Mouse (Mus musculus) A20 (cell line): ENCODE results near the gene Gm45753.
"Not testable (repeated sequence)": the region's sequence is repeated elsewhere in the genome, so short reads cannot be mapped to it uniquely, and the experiment has no call there.

Experiments
- DNase-seq: peaks from one replicate; pipeline ENCODE4 v3.0.0-alpha.2; 2011; ENCODE audit warnings: low read depth, low spot score

Gene Gm45753

DNA sequence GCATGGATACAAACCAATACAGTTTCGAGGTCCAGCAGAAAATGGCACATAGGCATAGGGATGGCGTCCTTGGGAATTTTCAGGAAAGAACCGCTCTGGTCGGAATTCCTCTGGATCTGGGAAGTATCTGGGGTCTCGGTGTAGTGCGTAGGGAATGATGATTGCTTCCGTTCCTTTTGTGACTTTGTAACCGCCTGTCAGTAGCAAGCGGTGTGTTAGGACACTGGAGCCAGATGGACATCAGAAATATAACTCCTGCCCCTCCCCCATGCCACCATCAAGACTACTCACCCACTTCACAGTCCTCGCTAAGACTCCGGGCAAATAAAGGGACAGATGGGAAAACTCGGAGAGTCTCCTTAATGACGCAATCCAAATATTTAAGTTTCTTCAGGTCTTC, at the start of gene Gm45753:
Gene Gm45753 (minus strand): TSS at position 101 of the 400 bp plus-strand sequence.
- no peak for DNase-seq

DNA sequence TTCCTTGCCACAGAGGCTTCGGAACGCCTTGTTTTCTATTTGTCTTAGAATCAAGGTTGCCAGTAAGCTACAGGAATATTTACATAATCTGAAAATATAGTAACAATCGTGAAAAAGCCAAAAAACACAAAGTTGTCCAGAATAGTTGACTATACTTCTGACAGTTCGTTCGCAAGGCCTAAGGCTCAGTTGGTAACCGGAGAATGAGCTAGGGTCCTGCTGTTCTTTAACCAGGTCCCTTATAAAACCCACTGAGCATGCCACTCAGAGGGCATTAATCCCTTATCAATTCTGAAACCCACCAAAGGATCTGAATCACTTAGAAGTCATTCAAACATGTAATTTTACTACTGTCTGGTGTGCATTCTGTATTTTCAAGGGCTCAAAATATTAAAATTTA, 47.5 kb upstream of the Gm45753 start:
- no peak for DNase-seq

DNA sequence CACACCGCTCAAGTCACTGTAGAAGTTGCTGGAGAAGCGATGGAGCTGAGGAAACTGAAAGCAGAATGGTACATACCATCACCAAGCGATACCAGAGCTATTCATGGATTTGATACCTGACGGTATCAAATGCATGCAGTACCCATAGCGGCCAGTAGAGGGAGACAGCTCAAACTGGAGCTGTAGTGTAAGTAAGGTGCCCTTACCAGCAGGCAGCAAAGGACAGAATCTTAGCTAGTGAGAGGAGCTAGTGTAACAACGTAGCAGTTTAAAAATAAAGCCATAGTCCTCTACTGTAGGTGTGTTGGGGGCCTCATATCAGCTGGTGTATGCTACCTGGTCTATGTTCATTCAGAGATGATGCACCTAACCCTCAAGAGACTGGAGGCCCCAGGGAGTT, 36.8 kb upstream of the Gm45753 start:
- DNase-seq, result peak; percentile 80

DNA sequence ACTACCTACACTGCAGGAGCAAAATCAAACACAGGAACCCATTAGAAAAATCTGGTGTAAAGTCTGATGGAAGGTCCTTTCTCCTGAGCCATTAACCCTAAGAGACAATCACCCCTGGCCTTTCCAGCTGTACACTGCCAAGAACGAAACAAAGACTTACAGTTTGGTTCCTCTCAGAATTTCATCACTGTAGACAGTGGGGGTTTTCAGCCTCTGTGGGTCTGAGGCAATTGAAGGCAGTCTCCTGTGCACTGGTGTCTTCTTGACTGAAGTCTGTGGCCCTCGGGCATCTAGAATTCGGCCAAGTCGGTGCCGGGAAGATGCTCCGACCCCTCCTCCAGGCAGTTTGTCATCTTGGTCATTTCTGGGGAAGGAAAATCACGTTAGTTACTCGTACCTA, 36.0 kb upstream of the Gm45753 start:
- DNase-seq, result no peak

DNA sequence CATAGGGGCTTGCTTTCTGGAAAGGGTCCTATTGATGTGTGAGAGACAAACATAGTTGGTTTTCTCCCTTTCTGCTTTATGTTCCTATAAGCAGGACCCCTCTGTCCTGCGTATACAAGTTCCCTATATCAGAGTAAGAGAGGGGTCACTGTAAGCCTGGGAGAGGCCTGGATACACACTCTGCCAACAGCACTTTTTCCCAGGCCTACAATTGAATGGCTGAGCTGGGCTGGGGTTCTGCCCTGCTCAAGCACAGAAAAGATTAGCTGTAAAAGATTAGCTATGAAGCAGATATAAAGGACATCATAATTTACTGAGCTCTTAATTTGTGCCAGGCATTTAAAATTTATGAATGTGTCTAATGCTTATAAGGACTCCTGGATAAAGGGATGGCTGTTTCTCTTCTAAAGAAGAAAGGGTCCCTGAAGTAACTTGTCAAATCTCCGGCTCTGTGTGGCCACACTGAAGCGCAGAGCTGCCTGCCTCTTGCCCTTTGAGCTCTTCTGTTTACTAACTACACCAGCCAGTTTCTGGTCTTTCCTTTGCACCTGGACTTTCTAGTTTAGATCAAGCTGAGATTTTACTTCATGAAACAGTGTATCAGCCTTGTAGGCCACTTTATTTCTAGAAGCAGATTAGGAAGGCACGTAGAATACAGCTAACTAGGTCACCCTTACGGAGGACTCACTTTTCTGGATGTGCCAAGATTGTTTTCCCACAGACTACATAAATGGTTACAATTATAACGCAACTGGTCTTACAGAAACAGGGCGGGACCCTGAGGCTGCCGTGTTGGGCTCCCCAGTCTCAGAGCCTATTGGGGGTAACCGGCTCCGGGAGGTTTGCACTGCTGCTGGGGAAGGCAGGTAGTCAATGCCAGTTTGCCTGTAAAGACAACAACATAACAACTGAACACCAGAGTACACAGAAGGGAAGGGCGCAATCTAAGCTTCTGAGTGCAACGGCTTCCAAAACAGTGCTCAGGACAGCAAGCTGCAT, 33.7 kb upstream of the Gm45753 start:
- no peak for DNase-seq

DNA sequence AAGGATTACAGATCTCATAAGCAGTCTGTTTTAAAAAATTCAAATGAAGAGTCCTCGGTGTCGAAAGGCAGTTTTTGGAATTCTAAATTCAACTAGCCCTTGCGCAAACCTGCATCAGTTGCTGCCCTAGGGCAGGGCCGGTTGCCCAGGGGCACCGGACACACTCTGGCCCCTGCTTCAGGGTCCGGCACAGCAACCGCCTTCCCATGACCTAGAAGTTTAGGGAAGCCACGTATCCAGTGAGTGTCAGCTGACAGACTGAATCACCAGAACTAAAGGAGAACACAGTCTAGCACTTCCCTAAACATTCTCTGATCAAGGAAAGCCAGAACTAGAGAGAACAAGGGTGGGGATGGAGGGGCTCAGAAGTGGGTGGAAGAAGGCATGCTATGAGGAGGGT, 25.2 kb upstream of the Gm45753 start:
- DNase-seq, result no peak

DNA sequence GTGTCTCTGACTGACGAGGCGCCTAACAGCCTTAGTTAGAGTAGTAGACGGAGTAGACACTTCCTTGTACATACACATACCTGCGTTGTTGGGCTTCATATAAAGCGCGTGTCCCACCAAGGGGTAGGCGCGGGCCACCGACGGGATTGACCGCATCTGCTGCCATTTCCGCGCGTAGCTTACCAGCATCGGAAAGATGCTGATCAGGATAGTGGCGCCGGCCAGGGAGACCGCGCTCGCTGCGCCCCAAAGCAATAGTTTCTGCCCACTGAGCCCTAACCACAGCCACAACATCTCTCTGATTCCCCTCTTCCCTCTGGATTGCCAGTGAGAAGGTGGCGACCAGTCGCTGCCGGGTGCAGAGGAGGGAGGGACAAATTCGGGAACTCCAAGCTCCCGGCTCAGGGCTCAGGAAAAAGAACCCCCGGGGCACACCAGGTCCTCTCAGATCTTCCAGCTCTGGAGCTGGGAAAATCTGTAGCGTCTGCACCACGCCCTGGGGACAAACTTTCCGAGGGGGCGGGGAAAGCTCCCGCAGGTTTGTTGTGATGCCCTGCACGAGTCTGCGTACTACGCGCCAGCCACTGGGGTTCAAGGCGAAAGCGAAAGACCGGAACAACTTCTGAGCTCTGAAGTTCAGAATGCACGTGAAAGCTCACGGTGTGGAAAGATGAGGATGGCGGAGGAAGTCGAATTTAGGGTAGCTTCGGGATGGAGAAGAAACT, 24.6 kb upstream of the Gm45753 start, which contains the start of gene Cyp4v3:
Gene Cyp4v3 (minus strand): TSS at position 532 of the 725 bp plus-strand sequence.
- peak; percentile 90 for DNase-seq

DNA sequence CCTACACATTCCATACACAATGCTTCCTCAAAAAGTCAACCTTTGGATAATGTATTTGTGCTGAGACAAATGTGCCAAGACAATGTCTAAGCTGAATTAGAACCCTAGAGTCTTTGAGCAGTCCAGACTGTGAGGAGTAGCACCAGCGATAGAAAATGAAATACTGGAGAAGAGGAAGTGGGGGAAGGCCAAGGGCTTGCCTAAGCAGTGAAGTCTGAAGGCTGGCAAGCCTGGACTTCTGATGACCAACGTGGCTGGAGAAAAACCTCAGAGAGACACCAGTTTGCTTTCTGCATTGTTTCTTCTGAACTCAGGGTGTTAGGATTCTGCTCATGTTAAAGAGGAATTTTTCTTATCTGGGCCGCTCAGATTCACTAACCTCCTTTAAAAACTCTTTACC, 22.6 kb upstream of the Gm45753 start:
- peak; percentile 59 for DNase-seq

DNA sequence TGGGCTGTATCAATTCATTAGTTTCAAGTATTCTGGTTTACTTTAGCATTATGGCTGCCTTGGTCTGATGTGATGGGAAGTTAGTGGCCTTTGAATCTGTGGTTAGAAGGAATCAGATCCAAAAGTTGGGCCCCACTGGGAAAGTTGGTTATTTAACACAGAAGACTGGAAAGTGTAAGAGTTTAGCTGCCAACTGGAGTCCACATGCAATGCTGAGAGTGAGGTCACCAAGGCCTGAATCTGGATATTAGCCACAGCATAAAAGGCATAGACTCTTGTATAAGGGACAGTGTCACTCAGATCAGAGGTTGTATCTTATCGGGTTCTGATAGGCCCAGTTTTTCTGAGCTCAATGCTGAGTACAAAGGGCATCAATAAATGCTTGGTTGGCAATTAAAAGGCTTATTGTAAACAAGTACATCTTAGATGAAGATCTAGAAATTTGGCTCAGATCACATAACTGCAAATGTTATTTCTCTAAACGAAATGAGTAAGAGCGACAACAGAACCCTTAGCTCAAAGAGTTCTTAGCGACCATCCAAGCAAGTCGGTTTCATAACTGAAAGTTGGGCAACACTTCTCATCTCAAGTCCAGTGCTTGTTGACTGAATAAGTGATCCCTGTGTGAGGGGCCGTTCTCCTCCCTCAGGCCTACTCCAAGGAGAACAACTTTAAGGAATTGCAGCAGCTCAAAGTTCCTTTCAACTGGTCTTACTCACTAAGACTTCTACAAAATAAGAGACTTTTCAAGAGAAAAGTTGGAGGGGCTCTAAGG, 21.1 kb upstream of the Gm45753 start:
- DNase-seq, result no peak

DNA sequence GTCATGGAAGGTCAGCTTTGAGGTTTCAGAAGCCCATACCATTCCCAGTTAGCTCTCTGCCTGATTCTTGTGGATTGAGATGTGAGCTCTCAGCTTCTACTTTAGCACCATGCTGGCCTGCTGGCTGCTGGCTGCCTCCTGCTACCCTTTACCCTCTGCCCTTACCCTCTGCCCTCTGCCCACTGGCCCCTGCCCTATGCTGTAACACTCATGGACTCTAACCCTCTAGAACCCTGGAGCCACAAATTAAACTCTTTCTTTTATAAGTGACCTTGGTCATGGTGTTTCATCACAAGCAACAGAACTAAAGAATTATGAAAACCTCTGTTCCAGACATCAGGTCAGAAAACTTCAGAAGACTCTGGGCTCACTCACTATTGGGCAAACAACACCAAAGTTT, 18.8 kb upstream of the Gm45753 start:
- DNase-seq, result not testable (repeated sequence)

DNA sequence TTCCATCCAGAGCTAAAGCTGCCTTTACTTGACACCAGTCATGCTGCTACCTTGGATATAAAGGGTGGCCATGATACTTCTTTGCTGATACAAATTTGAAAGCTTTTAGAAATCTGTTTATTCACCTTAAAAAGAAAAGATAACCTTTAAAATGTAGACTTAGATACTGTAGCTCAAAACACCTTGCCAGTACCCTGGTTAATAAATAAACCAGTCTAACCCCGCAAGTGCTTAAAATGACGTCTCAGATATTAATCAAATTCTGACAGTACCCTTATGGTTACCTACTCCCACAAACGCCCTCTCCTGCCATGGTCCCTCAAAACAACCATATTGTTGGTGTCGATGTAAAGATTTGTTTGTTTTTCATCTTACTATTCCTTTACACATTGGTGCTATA, 15.9 kb upstream of the Gm45753 start:
- no peak for DNase-seq

DNA sequence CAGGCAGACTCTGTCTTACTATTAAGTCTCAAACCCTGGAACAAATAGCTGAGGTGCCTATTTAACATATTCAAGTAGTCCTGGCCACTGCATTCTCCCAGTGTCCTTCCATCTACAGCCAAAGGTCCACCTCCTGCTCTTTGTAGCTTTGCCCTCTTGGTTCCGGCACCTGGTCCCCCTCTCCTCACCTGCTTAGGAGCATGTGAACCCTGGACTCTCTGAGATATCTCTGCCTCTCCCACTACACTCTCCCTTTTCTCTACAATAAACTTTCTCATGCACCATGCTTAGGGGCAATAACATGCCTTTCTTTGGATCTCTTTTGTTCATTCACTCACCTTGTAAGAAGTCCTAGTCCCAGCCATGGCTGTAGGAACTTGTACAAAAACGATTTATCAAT, 13.1 kb upstream of the Gm45753 start:
- no peak for DNase-seq

DNA sequence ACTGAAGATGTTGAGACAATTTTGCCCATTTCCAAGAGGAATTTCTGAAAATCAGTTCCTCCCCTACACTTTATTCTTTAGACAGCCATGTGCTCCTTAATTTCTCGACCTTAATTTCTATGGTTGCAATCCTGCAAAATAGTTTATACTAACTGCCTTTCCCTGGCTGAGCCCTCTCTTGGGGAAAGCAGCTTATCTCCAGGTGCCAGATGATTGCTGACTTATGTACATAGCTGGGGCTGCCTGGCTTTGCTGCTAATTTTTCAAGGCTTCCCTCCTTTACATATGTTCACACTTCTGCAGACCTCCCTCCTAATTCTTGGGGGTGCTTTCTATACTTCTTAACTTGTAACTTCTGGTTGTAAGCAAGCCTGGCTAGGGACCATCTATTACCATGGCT, 12.7 kb upstream of the Gm45753 start:
- no peak for DNase-seq

DNA sequence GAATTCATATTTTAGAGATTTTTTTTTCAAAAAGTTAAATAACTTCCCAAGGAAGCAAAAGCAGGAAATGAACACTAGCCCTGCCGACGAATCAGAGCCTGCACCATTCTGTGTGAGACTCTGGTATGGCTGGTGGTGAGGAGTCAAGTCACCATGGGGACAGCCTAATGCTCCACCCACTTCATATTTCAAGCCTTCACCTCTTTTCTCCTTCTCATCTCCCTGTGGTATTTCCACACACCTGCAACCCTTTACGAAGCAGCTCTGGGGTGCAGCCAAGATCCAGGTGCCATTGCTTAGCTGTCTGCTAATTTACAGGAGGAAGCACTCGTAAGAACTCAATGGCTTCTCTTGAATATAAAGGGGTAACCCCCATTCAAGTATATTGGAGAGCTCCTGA, 2.7 kb upstream of the Gm45753 start:
- DNase-seq, result no peak

DNA sequence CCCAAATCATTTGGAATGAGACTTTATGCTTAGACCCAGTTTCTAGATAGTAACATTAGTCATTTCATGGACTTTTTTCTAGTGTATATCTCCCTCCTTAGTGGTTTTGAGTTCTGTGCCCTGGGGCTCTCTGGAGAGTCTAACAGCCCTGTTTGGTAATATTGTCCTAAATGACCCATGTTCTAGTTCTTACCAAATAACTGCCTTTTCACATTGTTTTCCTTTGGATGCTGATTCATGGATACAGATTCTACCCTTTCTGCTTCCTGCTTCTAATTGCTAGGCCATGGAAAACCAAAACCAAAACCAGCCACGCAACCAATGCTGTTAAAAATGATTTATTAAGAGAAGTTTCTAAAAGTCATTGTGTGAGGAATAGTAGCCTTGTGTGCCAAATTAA, 2.8 kb downstream of the Gm45753 start:
- no peak for DNase-seq

DNA sequence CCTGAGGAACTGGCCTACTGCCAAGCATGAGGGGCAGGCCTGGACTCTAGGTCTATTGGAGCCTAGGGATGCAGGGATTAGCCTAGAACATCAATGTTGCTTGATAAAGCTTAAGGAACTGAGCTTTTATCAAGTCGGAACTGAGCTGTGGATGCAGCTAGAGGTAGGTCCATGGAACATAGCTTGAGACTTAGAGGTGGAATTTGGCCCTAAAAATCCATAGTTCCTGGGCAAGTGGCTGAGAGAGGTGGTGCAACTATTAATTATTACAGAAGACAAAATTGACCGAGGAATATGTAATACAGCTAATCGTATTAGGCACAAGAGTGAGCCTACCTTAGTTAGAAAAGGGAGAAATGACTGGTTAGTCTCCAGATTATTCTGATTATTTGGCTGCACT, 3.9 kb downstream of the Gm45753 start:
- no peak for DNase-seq

DNA sequence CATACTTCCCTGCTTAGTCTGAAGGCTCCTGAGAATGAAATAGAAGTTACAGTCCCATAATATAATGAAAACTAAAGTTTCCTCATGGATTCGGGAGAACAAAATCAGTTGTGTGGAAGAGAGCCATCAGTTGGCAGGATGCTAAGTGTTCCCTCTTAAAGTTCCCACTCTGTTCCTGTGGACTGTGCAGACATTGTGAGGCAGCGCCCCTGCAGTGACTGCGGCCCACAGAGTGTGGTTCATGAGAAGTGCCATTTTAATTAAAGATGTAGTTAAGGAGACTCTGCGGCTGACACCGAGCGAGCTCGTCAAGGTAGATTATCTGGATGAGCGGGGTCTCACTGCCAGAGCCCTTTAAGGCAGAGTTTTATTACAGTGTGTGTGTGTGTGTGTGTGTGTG, 5.9 kb downstream of the Gm45753 start:
- no peak for DNase-seq

DNA sequence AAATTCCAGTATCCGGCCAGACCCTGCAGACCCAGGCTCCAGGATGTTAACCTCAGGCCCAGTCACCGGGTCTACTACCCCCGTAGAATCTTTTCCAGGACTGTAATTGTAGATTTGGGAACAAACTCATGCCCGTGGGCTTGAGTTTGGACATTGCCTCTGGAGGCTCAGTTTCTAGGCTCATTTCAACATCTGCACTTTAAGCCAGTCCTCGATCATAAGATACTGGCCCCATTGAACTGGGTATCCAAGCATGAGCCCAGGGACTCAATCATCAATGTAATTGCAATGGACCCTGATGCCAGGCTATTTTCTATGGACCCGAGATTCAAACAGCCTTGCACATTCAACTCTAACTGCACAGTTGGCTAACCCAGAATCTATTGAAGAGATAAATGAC, 13.0 kb downstream of the Gm45753 start:
- no peak for DNase-seq

DNA sequence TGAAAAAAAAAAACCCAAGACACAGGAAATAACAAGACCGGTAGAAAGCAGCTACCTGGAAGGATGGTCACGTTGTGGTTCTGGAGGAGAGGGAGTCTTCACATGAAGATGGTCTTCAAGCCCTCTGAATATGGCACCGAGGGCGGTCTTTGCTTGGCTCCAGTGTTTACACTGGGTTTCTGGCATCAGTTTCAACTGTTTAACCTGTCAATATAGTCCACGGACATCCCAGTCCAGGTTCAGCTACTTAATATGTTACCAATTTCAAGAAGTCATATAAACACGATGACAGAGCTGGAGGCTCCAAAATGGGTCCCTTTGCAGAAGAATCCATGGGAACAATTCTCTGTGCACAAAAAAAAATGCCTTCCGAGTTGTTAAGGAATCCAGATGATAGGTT, 13.6 kb downstream of the Gm45753 start, which contains the start of gene Klkb1:
Gene Klkb1 (minus strand): TSS at position 173 of the 400 bp plus-strand sequence.
- DNase-seq, result no peak

DNA sequence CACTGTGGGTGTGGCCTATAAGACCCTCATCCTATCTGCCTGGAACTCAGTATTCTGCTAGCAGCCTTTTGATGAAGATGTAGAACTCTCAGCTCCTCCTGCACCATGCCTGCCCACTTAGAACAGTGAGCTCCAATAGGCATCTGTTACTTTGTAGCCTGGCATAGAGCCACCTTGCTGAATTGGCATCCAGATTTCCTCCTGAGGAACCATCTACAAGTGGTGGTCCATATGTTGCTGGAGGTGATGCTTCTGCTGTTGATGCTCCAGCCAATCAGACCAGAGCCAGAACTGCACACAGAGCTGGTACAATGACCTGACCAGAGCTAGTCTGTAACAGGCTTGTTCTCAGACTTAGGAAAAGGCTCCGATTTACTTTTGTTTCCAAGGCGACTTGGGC, 16.5 kb downstream of the Gm45753 start:
- no peak for DNase-seq

DNA sequence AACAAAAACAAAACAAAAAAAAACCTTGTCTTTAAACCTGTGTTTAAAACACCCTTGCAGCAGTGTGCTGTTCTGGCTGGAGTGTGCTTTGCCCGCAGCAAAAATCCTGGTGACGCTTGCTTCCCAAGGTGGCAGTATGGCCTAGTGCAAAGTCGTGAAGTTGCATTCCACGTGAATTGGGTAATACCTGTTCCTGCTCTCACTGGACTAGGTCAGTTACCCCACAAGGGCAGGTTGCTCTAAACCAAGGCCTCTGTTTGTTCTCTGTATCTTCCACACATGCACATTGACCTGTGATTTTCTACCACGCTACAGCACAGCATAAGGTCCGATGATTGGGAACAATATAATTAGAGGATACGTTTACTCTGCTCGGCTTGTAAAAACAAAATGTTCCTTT, 26.6 kb downstream of the Gm45753 start:
- DNase-seq, result no peak

DNA sequence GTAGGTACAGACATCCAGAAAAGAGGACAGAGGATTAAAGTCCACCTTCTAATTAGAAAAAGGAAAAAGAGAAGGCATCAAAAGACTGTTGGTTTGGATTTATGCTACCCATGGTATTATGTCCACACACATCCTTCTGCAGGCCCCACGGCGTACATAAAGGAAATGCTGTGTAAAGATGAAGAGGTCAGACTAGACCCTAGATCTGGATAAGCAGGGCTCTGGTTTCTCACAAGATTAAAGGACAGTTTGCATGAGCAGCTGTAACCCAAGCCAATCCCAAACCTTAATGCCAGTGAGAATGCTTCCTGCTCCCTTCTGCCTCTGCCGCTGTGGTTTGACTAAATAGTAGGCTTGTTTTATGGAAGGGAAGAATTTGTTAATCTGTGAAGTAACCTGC, 30.8 kb downstream of the Gm45753 start:
- no peak for DNase-seq
